Mouse (Mus musculus) liver, embryonic 14.5 days (tissue): Measurements from ENCODE around the gene Rin2. TPM values are rescaled to one million over a fixed set of nuclear protein-coding genes. Genes with fewer than 3 reads are reported as not detected.

Source experiments
- ATAC-seq: fragments of 200-750 bp; cut with Nextera tagmentation; 2 replicates; pipeline ENCODE4 v1.8.0; 2017; ENCODE audit warnings: moderate number of reproducible peaks, mild to moderate bottlenecking, moderate library complexity; ENCODE audit not compliant: insufficient read depth
- DNase-seq, 3 experiments: peaks; one replicate each; pipeline ENCODE4 v3.0.0-alpha.2; 2012 to 2013; ENCODE audit warnings: low read depth in 3 of 3, low spot score in 3 of 3
- H3K27ac ChIP-seq: fragments of 300-500 bp; sonication (generic); 2 replicates; pipeline ENCODE4 v1.5.1; 2014; ENCODE audit warnings: moderate library complexity, mild to moderate bottlenecking, control low read depth, inconsistent platforms
- H3K27me3 ChIP-seq: fragments of 300-500 bp; sonication (generic); 2 replicates; pipeline ENCODE4 v1.6.1; 2014; ENCODE audit warnings: mild to moderate bottlenecking, low read length, moderate library complexity; ENCODE audit not compliant: control insufficient read depth, insufficient read depth
- H3K36me3 ChIP-seq: fragments of 300-500 bp; sonication (generic); replicated peaks from 2 replicates; pipeline ENCODE4 v1.6.1; 2014; ENCODE audit warnings: low read depth; ENCODE audit not compliant: control insufficient read depth, insufficient read depth
- H3K4me1 ChIP-seq, 2 experiments: fragments of 200-500 bp in 1 of 2; fragments of 300-500 bp in 1 of 2; sonication (generic) in 1 of 2; replicated peaks; 2 replicates each; pipeline ENCODE4 v1.6.1; 2012 to 2014; ENCODE audit warnings: antibody characterized with exemption in 1 of 2, inconsistent platforms in 1 of 2, low read length in 1 of 2; ENCODE audit not compliant: control insufficient read depth in 2 of 2, insufficient read depth in 2 of 2
- H3K4me2 ChIP-seq: fragments of 300-500 bp; sonication (generic); 2 replicates; pipeline ENCODE4 v1.6.1; 2014; ENCODE audit warnings: low read depth, mild to moderate bottlenecking, control low read depth, moderate library complexity
- H3K4me3 ChIP-seq, 2 experiments: fragments of 200-500 bp in 1 of 2; fragments of 300-500 bp in 1 of 2; sonication (generic) in 1 of 2; 2 replicates each; pipeline ENCODE4 v1.5.1; 2012 to 2014; ENCODE audit warnings: low read depth in 2 of 2, low read length in 2 of 2, mild to moderate bottlenecking in 2 of 2, control low read depth in 1 of 2, inconsistent platforms in 1 of 2, moderate library complexity in 1 of 2; ENCODE audit not compliant: insufficient read depth in 1 of 2
- H3K9ac ChIP-seq: fragments of 300-500 bp; sonication (generic); replicated peaks from 2 replicates; pipeline ENCODE4 v1.6.1; 2014; ENCODE audit warnings: mild to moderate bottlenecking, control low read depth, moderate library complexity
- H3K9me3 ChIP-seq: fragments of 300-500 bp; sonication (generic); 2 replicates; pipeline ENCODE4 v1.6.1; 2016; ENCODE audit warnings: low read length, mixed read lengths; ENCODE audit not compliant: control insufficient read depth
- CTCF ChIP-seq: IDR thresholded peaks from 2 replicates; pipeline ENCODE4 v1.5.1; 2016; ENCODE audit warnings: antibody characterized with exemption, low read depth, control low read depth
- EP300 ChIP-seq: IDR thresholded peaks from 2 replicates; pipeline ENCODE4 v1.6.1; 2016; ENCODE audit warnings: antibody characterized with exemption, low read depth
- WGBS: fragments of 180-500 bp; shearing (Covaris S2); extraction: QIAGEN DNeasy Blood & Tissue Kit; methylation state at CpG from one replicate; pipeline ENCODE4 v1.1.7; 2014; ENCODE audit not compliant: insufficient replicate concordance; 5-methylcytosine and 5-hydroxymethylcytosine counted together
- polyA plus RNA-seq, 2 experiments: library from polyadenylated mRNA; depleted of rRNA in 1 of 2; stranded (reverse) in 1 of 2; unstranded in 1 of 2; fragments of >200 nt; fragmentation: Nextera tagmentation in 1 of 2; extraction: Ambion mirVana in 1 of 2; gene quantifications; 2 replicates each; pipeline versions ENCODE4 v1.2.1 to v1.2.3; 2012 to 2014

Rin2 gene
- polyA plus RNA-seq, 2 experiments, result 1.1 to 1.7 TPM

DNA sequence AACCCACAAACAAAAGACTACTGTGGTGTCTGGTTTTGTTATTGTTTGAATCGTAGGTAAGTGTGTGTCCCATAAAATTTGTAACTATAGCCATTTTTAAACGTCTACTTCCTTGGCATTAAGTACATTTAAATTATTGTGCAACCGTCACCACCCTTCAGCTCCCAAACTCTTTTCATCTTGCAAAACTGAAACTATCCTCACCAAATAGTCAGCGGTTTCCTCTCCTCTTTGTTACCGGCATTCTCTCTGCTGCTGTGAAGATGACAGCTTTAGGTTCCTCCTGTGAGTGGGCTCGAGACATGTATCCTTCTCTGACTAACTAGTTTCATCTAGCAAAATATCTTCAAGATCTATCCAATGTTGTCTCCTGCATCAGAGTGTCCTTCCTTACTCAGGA is 129.5 kb downstream of the Rin2 start:
- no peaks in the 10 kb centered on the region for H3K27me3 ChIP-seq
- no peaks in the 10 kb centered on the region for H3K4me1 ChIP-seq
- no peak overlapping the region for H3K9ac ChIP-seq
- DNase-seq (no peak), ATAC-seq (no peak)
- 56% methylated on average over 6 of the region's 6 CpGs for WGBS
- H3K9me3 ChIP-seq, result no peaks in the 10 kb centered on the region
- no peak overlapping the region for H3K4me2 ChIP-seq
- no peaks in the 10 kb centered on the region for H3K36me3 ChIP-seq
- no peak overlapping the region for H3K4me3 ChIP-seq
- TF ChIP-seq EP300 (no peak), CTCF (no peak)
- H3K27ac ChIP-seq, result no peak overlapping the region

GRCm38 (mm10) chr2:145807276-145807675 is 132.3 kb downstream of the Rin2 start:
- no peak overlapping the region for H3K27ac ChIP-seq
- no peak for DNase-seq
- H3K36me3 ChIP-seq, result no peaks in the 10 kb centered on the region
- no peaks in the 10 kb centered on the region for H3K9me3 ChIP-seq
- H3K9ac ChIP-seq, result no peak overlapping the region
- no peak overlapping the region for H3K4me2 ChIP-seq
- H3K4me3 ChIP-seq, result no peak overlapping the region
- H3K4me1 ChIP-seq, result no peaks in the 10 kb centered on the region
- ATAC-seq, result no peak
- 44% methylated on average over 2 of the region's 2 CpGs for WGBS
- no peaks in the 10 kb centered on the region for H3K27me3 ChIP-seq
- TF ChIP-seq CTCF (no peak), EP300 (no peak)

DNA sequence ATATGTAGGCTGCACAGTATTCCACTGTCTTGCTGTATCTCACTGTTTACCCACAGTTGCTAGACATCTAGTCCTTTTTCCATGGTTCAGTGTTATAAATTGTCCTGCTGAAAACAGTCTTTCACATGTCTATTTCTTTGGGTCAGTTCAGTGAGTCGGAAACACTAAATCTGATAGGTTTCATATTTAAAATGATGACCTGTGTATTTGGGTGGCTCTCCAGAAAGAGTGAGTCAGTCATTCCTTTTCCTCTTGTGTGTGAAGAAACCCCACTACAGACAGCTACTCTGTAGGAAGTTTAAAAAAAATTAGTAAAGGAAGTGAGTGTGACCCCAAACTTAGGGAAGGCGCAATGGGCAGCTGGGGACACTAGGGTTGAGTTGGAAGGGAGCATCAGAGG is 133.2 kb downstream of the Rin2 start:
- Histone ChIP-seq H3K36me3 (no peaks in the 10 kb centered on the region), H3K4me1 (no peaks in the 10 kb centered on the region), H3K4me2 (no peak overlapping the region), H3K4me3 (no peak overlapping the region), H3K27ac (no peak overlapping the region), H3K9me3 (no peaks in the 10 kb centered on the region), H3K9ac (no peak overlapping the region), H3K27me3 (no peaks in the 10 kb centered on the region)
- ATAC-seq (no peak), DNase-seq (no peak)
- 66% methylated on average over 2 of the region's 2 CpGs for WGBS
- TF ChIP-seq CTCF (no peak), EP300 (no peak)

DNA sequence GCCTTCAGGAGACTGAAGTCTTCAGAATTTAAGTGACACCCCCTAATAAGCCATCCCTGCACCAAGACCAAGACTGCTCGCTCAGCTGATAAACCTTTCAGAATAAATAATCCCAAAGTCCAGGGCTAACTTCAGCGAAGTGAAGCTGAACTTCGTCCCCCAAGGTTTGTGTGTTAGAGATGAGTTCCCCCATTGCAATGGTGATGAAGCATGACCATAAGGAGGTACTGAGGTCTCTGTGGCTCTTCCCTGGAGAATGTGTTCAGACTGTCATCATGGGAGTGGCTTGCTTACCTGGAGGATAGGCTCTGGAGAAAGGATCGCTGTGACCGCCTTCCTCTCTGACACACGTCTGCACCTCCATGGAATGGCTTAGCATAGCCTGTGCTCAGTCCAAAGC is 133.7 kb downstream of the Rin2 start:
- H3K27ac ChIP-seq, result no peak overlapping the region
- DNase-seq, result no peak
- H3K27me3 ChIP-seq, result no peaks in the 10 kb centered on the region
- WGBS, result 74% methylated on average over 6 of the region's 6 CpGs
- no peaks in the 10 kb centered on the region for H3K4me1 ChIP-seq
- TF ChIP-seq EP300 (no peak), CTCF (no peak)
- no peak overlapping the region for H3K9ac ChIP-seq
- H3K4me2 ChIP-seq, result no peak overlapping the region
- no peak for ATAC-seq
- H3K4me3 ChIP-seq, result no peak overlapping the region
- no peaks in the 10 kb centered on the region for H3K36me3 ChIP-seq
- no peaks in the 10 kb centered on the region for H3K9me3 ChIP-seq

DNA sequence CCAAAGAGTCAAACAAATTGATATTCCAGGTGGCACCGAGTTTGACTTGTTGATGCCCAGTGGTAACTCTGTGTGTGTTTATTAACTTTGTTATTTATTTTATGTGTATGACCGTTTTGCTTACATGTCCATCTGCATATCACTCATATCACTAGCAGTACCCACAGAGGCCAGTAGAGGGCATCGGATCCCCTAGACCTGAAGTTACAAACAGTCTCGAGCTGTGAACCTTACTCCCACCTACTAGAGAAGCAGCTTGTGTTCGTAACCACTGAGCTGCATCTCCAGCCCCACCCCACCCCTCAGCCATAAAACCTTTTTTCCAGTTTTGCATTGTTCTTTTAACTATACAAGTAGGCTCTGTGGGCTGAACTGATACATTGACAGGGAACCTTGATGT is 135.7 kb downstream of the Rin2 start:
- Histone ChIP-seq H3K4me3 (no peak overlapping the region), H3K9me3 (no peaks in the 10 kb centered on the region), H3K9ac (no peak overlapping the region), H3K4me2 (no peak overlapping the region), H3K4me1 (no peaks in the 10 kb centered on the region), H3K27ac (no peak overlapping the region), H3K36me3 (no peaks in the 10 kb centered on the region), H3K27me3 (no peaks in the 10 kb centered on the region)
- WGBS, result 37% methylated on average over 5 of the region's 5 CpGs
- TF ChIP-seq CTCF, result peak; percentile 73
- TF ChIP-seq EP300, result no peak
- DNase-seq, result no peak
- ATAC-seq, result no peak

DNA sequence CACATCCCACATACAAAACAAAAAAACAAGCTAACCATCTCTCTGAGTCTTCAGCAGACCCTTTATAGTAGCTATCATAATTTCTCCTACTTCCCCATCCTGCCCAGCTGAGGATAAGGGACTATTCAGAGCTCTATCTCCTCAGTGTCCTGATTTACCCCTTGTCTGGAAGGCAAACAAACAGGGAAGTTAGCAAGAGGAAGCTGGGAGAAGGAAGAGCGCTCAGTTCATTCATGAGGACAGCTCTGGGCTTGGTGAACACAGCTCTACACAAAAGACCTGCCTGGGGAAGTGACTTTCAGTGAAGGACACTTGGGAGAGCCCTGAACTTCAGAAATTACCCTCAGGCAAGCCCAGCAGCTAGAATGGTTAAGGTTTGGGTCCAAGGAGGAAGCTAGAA is 137.8 kb downstream of the Rin2 start:
- Histone ChIP-seq H3K9me3 (no peaks in the 10 kb centered on the region), H3K4me2 (no peak overlapping the region), H3K4me1 (no peaks in the 10 kb centered on the region), H3K27me3 (no peaks in the 10 kb centered on the region), H3K27ac (no peak overlapping the region), H3K9ac (no peak overlapping the region), H3K4me3 (no peak overlapping the region), H3K36me3 (no peaks in the 10 kb centered on the region)
- ATAC-seq (no peak), DNase-seq (no peak)
- TF ChIP-seq CTCF, result no peak
- TF ChIP-seq EP300, result no peak
- WGBS, result 38% methylated on average over 1 of the region's 1 CpGs
